Mouse (Mus musculus) embryonic fibroblast, embryonic 13.5 days (primary cell): ENCODE data around the gene Mrpl19. TPM values are rescaled to one million over a fixed set of nuclear protein-coding genes. Genes with fewer than 3 reads are reported as not detected.

Experiments
- H3K27ac ChIP-seq: 2 replicates; pipeline ENCODE4 v1.5.1; 2012; ENCODE audit warnings: low read length, control low read depth, inconsistent platforms; ENCODE audit not compliant: insufficient read depth
- H3K4me1 ChIP-seq: 2 replicates; pipeline ENCODE4 v1.6.1; 2011; ENCODE audit warnings: low read length; ENCODE audit not compliant: control insufficient read depth, insufficient read depth
- H3K4me3 ChIP-seq: 2 replicates; pipeline ENCODE4 v1.5.1; 2011; ENCODE audit warnings: mild to moderate bottlenecking, control low read depth, low read length; ENCODE audit not compliant: insufficient read depth
- CTCF ChIP-seq: IDR thresholded peaks from 2 replicates; pipeline ENCODE4 v1.5.1; 2011; ENCODE audit warnings: mild to moderate bottlenecking, control low read depth, low read length, moderate library complexity, borderline replicate concordance; ENCODE audit not compliant: insufficient read depth
- POLR2A ChIP-seq: IDR thresholded peaks from 2 replicates; pipeline ENCODE4 v1.6.1; 2011; ENCODE audit warnings: low read depth, mild to moderate bottlenecking, control low read depth, low read length, moderate library complexity
- polyA plus RNA-seq: library from polyadenylated mRNA; stranded (reverse); fragments of >200 nt; gene quantifications from 2 replicates; pipeline ENCODE4 v1.2.4, GENCODE M21; 2011; ENCODE audit warnings: low read depth; ENCODE audit not compliant: missing spikeins, insufficient read length

Gene Mrpl19
- polyA plus RNA-seq, 1 experiment, result 19.9 TPM

GRCm38 (mm10) chr6:81943281-81943680 lies 22.5 kb downstream of the Mrpl19 start:
- Histone ChIP-seq H3K4me1 (no peaks in the 10 kb centered on the region), H3K27ac (no peak overlapping the region; the same call in 1 of the 2 replicates), H3K4me3 (no peak overlapping the region)
- TF ChIP-seq CTCF (no peak), POLR2A (no peak)

GRCm38 (mm10) chr6:81941718-81942117 lies 24.0 kb downstream of the Mrpl19 start:
- TF ChIP-seq CTCF (no peak), POLR2A (no peak)
- Histone ChIP-seq H3K4me3 (no peak overlapping the region), H3K4me1 (no peaks in the 10 kb centered on the region), H3K27ac (no peak overlapping the region)

- Histone ChIP-seq H3K4me1 (no peaks in the 10 kb centered on the region), H3K27ac (no peak overlapping the region)
- TF ChIP-seq CTCF, result no peak
- no peak for TF ChIP-seq POLR2A
These were observed 32.5 kb downstream of the Mrpl19 start for GRCm38 (mm10) chr6:81933281-81933680.

GRCm38 (mm10) chr6:81929402-81929801 lies 36.4 kb downstream of the Mrpl19 start:
- no peaks in the 10 kb centered on the region for H3K4me1 ChIP-seq
- TF ChIP-seq POLR2A (no peak), CTCF (no peak)
- H3K27ac ChIP-seq, result no peak overlapping the region
- H3K4me3 ChIP-seq, result no peak overlapping the region

More at GRCm38 (mm10) chr6:81933281-81933680, 32.5 kb downstream of the Mrpl19 start:
- no peak overlapping the region for H3K4me3 ChIP-seq

- peak overlapping the region; percentile 71 for H3K4me3 ChIP-seq
- no peak overlapping the region for H3K27ac ChIP-seq
- TF ChIP-seq CTCF, result no peak
- no peak for TF ChIP-seq POLR2A
- no peaks in the 10 kb centered on the region for H3K4me1 ChIP-seq
These were observed 41.5 kb downstream of the Mrpl19 start for GRCm38 (mm10) chr6:81924304-81924703.

- Histone ChIP-seq H3K4me1 (no peaks in the 10 kb centered on the region), H3K27ac (no peak within 1 kb of the TSS), H3K4me3 (peak within 1 kb of the TSS; percentile 71)
- TF ChIP-seq CTCF, result no peak
- TF ChIP-seq POLR2A, result peak; percentile 85
These were observed 42.1 kb downstream of the Mrpl19 start, which contains the start of gene Gcfc2 for GRCm38 (mm10) chr6:81923523-81924142. Gene Gcfc2 (plus strand): TSS chr6:81923669.

GRCm38 (mm10) chr6:81912177-81912576 lies 53.6 kb downstream of the Mrpl19 start:
- Histone ChIP-seq H3K4me3 (no peak overlapping the region), H3K4me1 (no peaks in the 10 kb centered on the region), H3K27ac (no peak overlapping the region)
- no peak for TF ChIP-seq POLR2A
- TF ChIP-seq CTCF, result no peak

- Histone ChIP-seq H3K4me3 (no peak overlapping the region), H3K4me1 (no peaks in the 10 kb centered on the region), H3K27ac (no peak overlapping the region)
- no peak for TF ChIP-seq POLR2A
- no peak for TF ChIP-seq CTCF
These were observed 54.0 kb downstream of the Mrpl19 start for GRCm38 (mm10) chr6:81911713-81912112.

- TF ChIP-seq CTCF (no peak), POLR2A (no peak)
- Histone ChIP-seq H3K4me1 (no peaks in the 10 kb centered on the region), H3K27ac (no peak overlapping the region), H3K4me3 (no peak overlapping the region)
These were observed 54.5 kb downstream of the Mrpl19 start for GRCm38 (mm10) chr6:81911244-81911643.

- Histone ChIP-seq H3K4me1 (no peaks in the 10 kb centered on the region), H3K27ac (no peak overlapping the region), H3K4me3 (no peak overlapping the region)
- TF ChIP-seq CTCF (no peak), POLR2A (no peak)
These were observed 55.4 kb downstream of the Mrpl19 start for GRCm38 (mm10) chr6:81910302-81910855.

Other genes starting within 250 kb of the Mrpl19 start
- gene Gcfc2, start 42.3 kb downstream of the Mrpl19 start, polyA plus RNA-seq, result 10.3 and 14.2 TPM in 2 replicates
- 3.6 and 4.6 TPM in 2 replicates for gene Eva1a, start 75.1 kb upstream of the Mrpl19 start, polyA plus RNA-seq